Mouse (Mus musculus) spleen, adult 2 months (tissue): ENCODE measurements around the gene Umad1.

ENCODE experiments used
- CTCF ChIP-seq: fragments of 200-500 bp; IDR thresholded peaks from 2 replicates; pipeline ENCODE4 v1.5.1; 2011; ENCODE audit warnings: mild to moderate bottlenecking, inconsistent platforms; ENCODE audit not compliant: insufficient read depth, insufficient read length, insufficient replicate concordance; ENCODE audit errors: extremely low read depth
- POLR2A ChIP-seq: fragments of 200-500 bp; IDR thresholded peaks from 2 replicates; pipeline ENCODE4 v1.6.1; 2011; ENCODE audit warnings: low read depth, low read length, inconsistent platforms

GRCm38 (mm10) chr6:8276431-8276830, 17.3 kb downstream of the Umad1 start:
- TF ChIP-seq CTCF: no peak
- no peak for TF ChIP-seq POLR2A
